Mouse (Mus musculus) large intestine, adult 2 months (tissue): Measurements from ENCODE around the gene Klk8. TPM values are rescaled to one million over a fixed set of nuclear protein-coding genes. Genes with fewer than 3 reads are reported as not detected.

Experiments used
- DNase-seq: peaks from one replicate; pipeline ENCODE4 v3.0.0-alpha.2; 2012; ENCODE audit warnings: low read depth, low spot score
- WGBS: fragments of 180-500 bp; shearing (Covaris S2); methylation state at CpG from one replicate; pipeline ENCODE4 v1.1.7; 2018; 5-methylcytosine and 5-hydroxymethylcytosine counted together
- polyA plus RNA-seq: library from polyadenylated mRNA; depleted of rRNA; stranded (reverse); fragments of >200 nt; gene quantifications from 2 replicates; pipeline ENCODE4 v1.2.3, GENCODE M21; 2012

Gene Klk8
- polyA plus RNA-seq, 1 experiment, result 3.1 TPM

GRCm38 (mm10) chr7:43785286-43785685 lies 12.1 kb upstream of the Klk8 start:
- DNase-seq, result no peak

GRCm38 (mm10) chr7:43788096-43788495 lies 9.3 kb upstream of the Klk8 start:
- WGBS, result 69% methylated on average over 3 of the region's 3 CpGs
- DNase-seq, result no peak

More at GRCm38 (mm10) chr7:43785286-43785685, 12.1 kb upstream of the Klk8 start:
- WGBS, result 74% methylated on average over 1 of the region's 1 CpGs

GRCm38 (mm10) chr7:43789295-43789694 lies 8.1 kb upstream of the Klk8 start:
- no peak for DNase-seq
- 38% methylated on average over 2 of the region's 2 CpGs for WGBS

GRCm38 (mm10) chr7:43791591-43791990 lies 5.8 kb upstream of the Klk8 start, which contains the start of gene Klk9:
Gene Klk9, plus strand, starts transcription at chr7:43791891.
- WGBS, result 73% methylated on average over 7 of the region's 7 CpGs
- no peak for DNase-seq

GRCm38 (mm10) chr7:43796355-43796754 lies 1.0 kb upstream of the Klk8 start:
- no peak for DNase-seq

GRCm38 (mm10) chr7:43797844-43798462 lies 576 bp downstream of the Klk8 start:
- no peak for DNase-seq
- 38% methylated on average over 13 of the region's 13 CpGs for WGBS

More at GRCm38 (mm10) chr7:43796355-43796754, 1.0 kb upstream of the Klk8 start:
- WGBS, result 7% methylated on average over 8 of the region's 8 CpGs

GRCm38 (mm10) chr7:43799876-43800275 lies 2.5 kb downstream of the Klk8 start:
- WGBS, result 69% methylated on average over 7 of the region's 7 CpGs
- DNase-seq, result no peak

GRCm38 (mm10) chr7:43810994-43811393 lies 13.6 kb downstream of the Klk8 start, which contains the start of gene Klk7:
Gene Klk7, plus strand, starts transcription at chr7:43811294.
- DNase-seq, result no peak
- WGBS, result 57% methylated on average over 5 of the region's 5 CpGs

- DNase-seq, result no peak
- WGBS, result 84% methylated on average over 7 of the region's 7 CpGs
These were observed 17.8 kb downstream of the Klk8 start for GRCm38 (mm10) chr7:43815211-43815610.

GRCm38 (mm10) chr7:43816746-43817145 lies 19.4 kb downstream of the Klk8 start:
- no peak for DNase-seq

- 63% methylated on average over 7 of the region's 7 CpGs for WGBS
- no peak for DNase-seq
These were observed 24.2 kb downstream of the Klk8 start for GRCm38 (mm10) chr7:43821581-43821980.

GRCm38 (mm10) chr7:43824199-43824598 lies 26.8 kb downstream of the Klk8 start, which contains the start of gene Klk6:
Gene Klk6, plus strand, starts transcription at chr7:43824499.
- no peak for DNase-seq
- whole genome bisulfite sequencing, result 76% methylated on average over 10 of the region's 10 CpGs

- WGBS, result 59% methylated on average over 5 of the region's 5 CpGs
- no peak for DNase-seq
These were observed 28.7 kb downstream of the Klk8 start for GRCm38 (mm10) chr7:43826056-43826455.

- WGBS, result 68% methylated on average over 4 of the region's 4 CpGs
- no peak for DNase-seq
These were observed 30.3 kb downstream of the Klk8 start for GRCm38 (mm10) chr7:43827706-43828105.

GRCm38 (mm10) chr7:43829006-43829405 lies 31.6 kb downstream of the Klk8 start:
- WGBS, result 87% methylated on average over 8 of the region's 8 CpGs
- DNase-seq, result no peak

- 38% methylated on average over 3 of the region's 3 CpGs for WGBS
These were observed 44.3 kb downstream of the Klk8 start, which contains the start of gene Klk5 for GRCm38 (mm10) chr7:43841701-43842100. Gene Klk5, plus strand, starts transcription at chr7:43841971.

GRCm38 (mm10) chr7:43843801-43844200 lies 46.4 kb downstream of the Klk8 start:
- no peak for DNase-seq
- WGBS, result 84% methylated on average over 4 of the region's 4 CpGs

More at GRCm38 (mm10) chr7:43841701-43842100, 44.3 kb downstream of the Klk8 start, which contains the start of gene Klk5:
- no peak for DNase-seq

- DNase-seq, result no peak
- WGBS, result 86% methylated on average over 6 of the region's 6 CpGs
These were observed 54.2 kb downstream of the Klk8 start for GRCm38 (mm10) chr7:43851616-43852015.
